Mouse (Mus musculus) lung, embryonic 16.5 days (tissue): ENCODE measurements at regions not wholly inside any gene's neighbourhood (a gene's known extent, or its start where the extent isn't known, plus 50 kb on each side); places are given as distances from the start of the nearest gene placed in this dataset.

Experiments
- ATAC-seq: fragments of 200-750 bp; cut with Nextera tagmentation; 2 replicates; pipeline ENCODE4 v1.8.0; 2017; ENCODE audit warnings: low read depth, mild to moderate bottlenecking, moderate library complexity
- H3K27ac ChIP-seq: fragments of 300-500 bp; sonication (generic); 2 replicates; pipeline ENCODE4 v1.5.1; 2014; ENCODE audit warnings: mild to moderate bottlenecking, control low read depth, low read length
- H3K27me3 ChIP-seq: fragments of 300-500 bp; sonication (generic); 2 replicates; pipeline ENCODE4 v1.6.1; 2014; ENCODE audit warnings: low read depth, low read length, mixed read lengths; ENCODE audit not compliant: control insufficient read depth, insufficient read depth
- H3K36me3 ChIP-seq: fragments of 300-500 bp; sonication (generic); 2 replicates; pipeline ENCODE4 v1.6.1; 2014; ENCODE audit warnings: low read length; ENCODE audit not compliant: control insufficient read depth, insufficient read depth
- H3K4me1 ChIP-seq: fragments of 300-500 bp; sonication (generic); replicated peaks from 2 replicates; pipeline ENCODE4 v1.6.1; 2014; ENCODE audit warnings: low read length, mixed read lengths; ENCODE audit not compliant: control insufficient read depth, insufficient read depth
- H3K4me2 ChIP-seq: fragments of 300-500 bp; sonication (generic); 2 replicates; pipeline ENCODE4 v1.6.1; 2014; ENCODE audit warnings: low read depth, low read length, control low read depth
- H3K4me3 ChIP-seq: fragments of 300-500 bp; sonication (generic); 2 replicates; pipeline ENCODE4 v1.5.1; 2014; ENCODE audit warnings: mild to moderate bottlenecking, low read length, control low read depth
- H3K9ac ChIP-seq: fragments of 300-500 bp; sonication (generic); 2 replicates; pipeline ENCODE4 v1.6.1; 2014; ENCODE audit warnings: low read length, control low read depth
- H3K9me3 ChIP-seq: fragments of 300-500 bp; sonication (generic); 2 replicates; pipeline ENCODE4 v1.6.1; 2016; ENCODE audit warnings: low read length; ENCODE audit not compliant: control insufficient read depth
- WGBS: fragments of 180-500 bp; shearing (Covaris S2); extraction: QIAGEN DNeasy Blood & Tissue Kit; methylation state at CpG from one replicate; pipeline ENCODE4 v1.1.7; 2014; 5-methylcytosine and 5-hydroxymethylcytosine counted together

- Histone ChIP-seq H3K9me3 (no peaks in the 10 kb centered on the region; the same call in 1 of the 2 replicates), H3K9ac (no peak overlapping the region), H3K4me3 (no peak overlapping the region), H3K27ac (peak overlapping the region; percentile 53), H3K4me2 (no peak overlapping the region), H3K36me3 (no peaks in the 10 kb centered on the region), H3K27me3 (no peaks in the 10 kb centered on the region), H3K4me1 (peaks cover 12% of the 10 kb centered on the region)
- WGBS = 7% methylated on average over 3 of the region's 3 CpGs
- peak; percentile 59; the same call in 1 of the 2 replicates for ATAC-seq
These were observed 53.4 kb upstream of the Jun start for GRCm38 (mm10) chr4:95105424-95105823.

GRCm38 (mm10) chr4:95105926-95106622 lies 54.1 kb upstream of the Jun start:
- ATAC-seq = peak; percentile 65
- Histone ChIP-seq H3K27ac (peak overlapping the region; percentile 53), H3K9ac (peak overlapping the region; percentile 12; the same call in 1 of the 2 replicates)

GRCm38 (mm10) chr4:95106881-95107665 lies 55.1 kb upstream of the Jun start:
- Histone ChIP-seq H3K27ac (peak overlapping the region; percentile 36; the same call in 1 of the 2 replicates), H3K4me3 (no peak overlapping the region), H3K9me3 (no peaks in the 10 kb centered on the region), H3K27me3 (no peaks in the 10 kb centered on the region), H3K36me3 (no peaks in the 10 kb centered on the region), H3K4me2 (no peak overlapping the region), H3K9ac (no peak overlapping the region), H3K4me1 (peaks cover 9% of the 10 kb centered on the region)
- 55% methylated on average over 10 of the region's 10 CpGs for WGBS
- ATAC-seq = no peak

More at GRCm38 (mm10) chr4:95105926-95106622, 54.1 kb upstream of the Jun start:
- H3K4me1 ChIP-seq = peaks cover 9% of the 10 kb centered on the region
- H3K9me3 ChIP-seq = no peaks in the 10 kb centered on the region; the same call in 1 of the 2 replicates
- no peaks in the 10 kb centered on the region for H3K27me3 ChIP-seq
- no peaks in the 10 kb centered on the region for H3K36me3 ChIP-seq
- peak overlapping the region; percentile 39 for H3K4me2 ChIP-seq
- no peak overlapping the region for H3K4me3 ChIP-seq
- 21% methylated on average over 16 of the region's 16 CpGs for WGBS

- 68% methylated on average over 6 of the region's 6 CpGs for WGBS
- Histone ChIP-seq H3K4me2 (no peak overlapping the region), H3K36me3 (no peaks in the 10 kb centered on the region), H3K9ac (no peak overlapping the region), H3K9me3 (no peaks in the 10 kb centered on the region), H3K27ac (peak overlapping the region; percentile 46), H3K27me3 (no peaks in the 10 kb centered on the region), H3K4me3 (no peak overlapping the region), H3K4me1 (peaks cover 9% of the 10 kb centered on the region)
- no peak for ATAC-seq
These were observed 56.8 kb upstream of the Jun start for GRCm38 (mm10) chr4:95108811-95109210.

- H3K9ac ChIP-seq = no peak overlapping the region
- H3K27me3 ChIP-seq = no peaks in the 10 kb centered on the region
- H3K9me3 ChIP-seq = no peaks in the 10 kb centered on the region
- no peaks in the 10 kb centered on the region for H3K36me3 ChIP-seq
- 68% methylated on average over 8 of the region's 8 CpGs for WGBS
- no peak for ATAC-seq
- no peak overlapping the region for H3K4me2 ChIP-seq
- no peak overlapping the region for H3K27ac ChIP-seq
- H3K4me1 ChIP-seq = peaks cover 7% of the 10 kb centered on the region
- H3K4me3 ChIP-seq = no peak overlapping the region
These were observed 58.8 kb upstream of the Jun start for GRCm38 (mm10) chr4:95110828-95111227.

GRCm38 (mm10) chr4:95117158-95117681 lies 65.2 kb upstream of the Jun start:
- peak; percentile 60 for ATAC-seq
- H3K27ac ChIP-seq = peak overlapping the region; percentile 9; the same call in 1 of the 2 replicates
- no peaks in the 10 kb centered on the region; the same call in 1 of the 2 replicates for H3K4me1 ChIP-seq
- H3K27me3 ChIP-seq = no peaks in the 10 kb centered on the region
- no peaks in the 10 kb centered on the region for H3K36me3 ChIP-seq
- no peaks in the 10 kb centered on the region for H3K9me3 ChIP-seq
- H3K4me2 ChIP-seq = no peak overlapping the region
- H3K4me3 ChIP-seq = no peak overlapping the region
- 42% methylated on average over 5 of the region's 5 CpGs for WGBS
- H3K9ac ChIP-seq = no peak overlapping the region

GRCm38 (mm10) chr4:95120876-95121275 lies 68.9 kb upstream of the Jun start:
- no peaks in the 10 kb centered on the region for H3K36me3 ChIP-seq
- ATAC-seq = no peak
- WGBS = 89% methylated on average over 1 of the region's 1 CpGs
- no peak overlapping the region for H3K4me2 ChIP-seq
- H3K9me3 ChIP-seq = no peaks in the 10 kb centered on the region
- no peaks in the 10 kb centered on the region; the same call in 1 of the 2 replicates for H3K4me1 ChIP-seq
- no peak overlapping the region for H3K27ac ChIP-seq
- no peaks in the 10 kb centered on the region for H3K27me3 ChIP-seq
- no peak overlapping the region for H3K4me3 ChIP-seq
- H3K9ac ChIP-seq = no peak overlapping the region

- Histone ChIP-seq H3K36me3 (no peaks in the 10 kb centered on the region), H3K9ac (no peak overlapping the region), H3K4me1 (no peaks in the 10 kb centered on the region), H3K27ac (no peak overlapping the region), H3K4me3 (no peak overlapping the region), H3K27me3 (no peaks in the 10 kb centered on the region), H3K4me2 (no peak overlapping the region), H3K9me3 (no peaks in the 10 kb centered on the region)
- no peak for ATAC-seq
- 93% methylated on average over 1 of the region's 1 CpGs for whole genome bisulfite sequencing
These were observed 73.3 kb upstream of the Jun start for GRCm38 (mm10) chr4:95125346-95125745.

- no peaks in the 10 kb centered on the region for H3K36me3 ChIP-seq
- no peak overlapping the region for H3K27ac ChIP-seq
- no peak overlapping the region for H3K4me2 ChIP-seq
- H3K9me3 ChIP-seq = no peaks in the 10 kb centered on the region
- no peak for ATAC-seq
- no peaks in the 10 kb centered on the region for H3K27me3 ChIP-seq
- H3K4me1 ChIP-seq = no peaks in the 10 kb centered on the region
- WGBS = 88% methylated on average over 2 of the region's 2 CpGs
- H3K9ac ChIP-seq = no peak overlapping the region
- no peak overlapping the region for H3K4me3 ChIP-seq
These were observed 75.9 kb upstream of the Jun start for GRCm38 (mm10) chr4:95127970-95128369.
